Comparison of ENCODE assay signal across 21 mouse cellular contexts in genomic region chr14:24665210-24665609, GRCm38 (mm10).
"Had no signal": no experiment of that assay in that cellular context is flagged by ENCODE, and none has a peak within 500 bp of the region (broad histone marks: within the 10 kb centered on the region; RNA-seq: fewer than 3 reads in every experiment).

No protein-coding gene starts in this region.

- H3K27ac ChIP-seq: limb, embryonic 10.5 days; limb, embryonic 13.5 days; liver, embryonic 12.5 days; liver, embryonic 15.5 days; lung, embryonic 15.5 days; midbrain, embryonic 12.5 days; neural tube, embryonic 12.5 days; stomach, embryonic 15.5 days had no signal

- H3K9me3 ChIP-seq: limb, embryonic 10.5 days; limb, embryonic 13.5 days; liver, embryonic 12.5 days; liver, embryonic 15.5 days; lung, embryonic 15.5 days; midbrain, embryonic 12.5 days; neural tube, embryonic 12.5 days; stomach, embryonic 15.5 days had no signal

- H3K4me2 ChIP-seq: limb, embryonic 13.5 days; liver, embryonic 12.5 days; liver, embryonic 15.5 days; lung, embryonic 15.5 days; midbrain, embryonic 12.5 days; neural tube, embryonic 12.5 days; stomach, embryonic 15.5 days had no signal

- ATAC-seq: liver, embryonic 12.5 days had no signal

- DNase-seq: kidney, adult 18-20 months; kidney, adult 9 months; kidney, postnatal 14 days; kidney, postnatal 4 days; liver; lung, adult 18-20 months; lung, postnatal 10 days; lung, postnatal 36 days; retina, postnatal 1 day; right cerebral cortex, postnatal 25 days; spleen, adult 18-20 months; thymus, postnatal 25 days had no signal

- H3K36me3 ChIP-seq: limb, embryonic 10.5 days; limb, embryonic 13.5 days; liver, embryonic 12.5 days; liver, embryonic 15.5 days; lung, embryonic 15.5 days; midbrain, embryonic 12.5 days; neural tube, embryonic 12.5 days; stomach, embryonic 15.5 days had no signal

- H3K27me3 ChIP-seq: limb, embryonic 13.5 days; liver, embryonic 12.5 days; liver, embryonic 15.5 days; lung, embryonic 15.5 days; midbrain, embryonic 12.5 days; neural tube, embryonic 12.5 days; stomach, embryonic 15.5 days had no signal

- H3K4me3 ChIP-seq: limb, embryonic 10.5 days; limb, embryonic 13.5 days; liver, embryonic 12.5 days; liver, embryonic 15.5 days; lung, embryonic 15.5 days; megakaryocyte, embryonic 14.5 days; midbrain, embryonic 12.5 days; neural tube, embryonic 12.5 days; stomach, embryonic 15.5 days had no signal

- H3K4me1 ChIP-seq: limb, embryonic 10.5 days; limb, embryonic 13.5 days; liver, embryonic 12.5 days; liver, embryonic 15.5 days; lung, embryonic 15.5 days; megakaryocyte, embryonic 14.5 days; midbrain, embryonic 12.5 days; neural tube, embryonic 12.5 days; stomach, embryonic 15.5 days had no signal

- H3K9ac ChIP-seq: limb, embryonic 13.5 days; liver, embryonic 12.5 days; liver, embryonic 15.5 days; lung, embryonic 15.5 days; midbrain, embryonic 12.5 days; neural tube, embryonic 12.5 days; stomach, embryonic 15.5 days had no signal
